Mouse (Mus musculus): Measurements from ENCODE around the gene Mettl26.
A peak's percentile ranks its signal among the peaks of the same experiment; 100 is the strongest.

The Mettl26 gene

DNA sequence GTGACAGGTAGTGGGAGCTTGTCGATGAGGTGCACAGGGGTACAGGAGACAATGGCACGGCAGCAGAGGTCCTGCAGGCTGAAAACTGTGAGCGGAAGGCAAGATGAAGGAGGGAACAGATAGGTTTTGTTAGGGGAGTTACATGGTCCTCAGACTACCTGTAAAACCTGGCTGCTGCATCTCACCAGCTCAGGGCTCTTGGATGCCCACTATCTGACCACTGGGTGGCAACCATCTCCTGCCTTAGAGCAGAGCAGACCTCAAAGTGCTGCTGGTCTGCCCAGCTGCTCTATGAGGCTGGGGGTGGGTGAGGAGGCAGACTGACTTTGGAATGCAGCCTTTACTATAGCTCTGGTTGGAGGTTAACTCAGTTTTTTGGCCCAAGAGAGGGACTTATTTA is 8.9 kb downstream of the Mettl26 start:
- DNase-seq (ENCODE audit: low spot score): no peak

- DNase-seq (ENCODE audit: low spot score): no peak
These were observed 10.8 kb downstream of the Mettl26 start for GRCm38 (mm10) chr17:25885636-25886035.

DNA sequence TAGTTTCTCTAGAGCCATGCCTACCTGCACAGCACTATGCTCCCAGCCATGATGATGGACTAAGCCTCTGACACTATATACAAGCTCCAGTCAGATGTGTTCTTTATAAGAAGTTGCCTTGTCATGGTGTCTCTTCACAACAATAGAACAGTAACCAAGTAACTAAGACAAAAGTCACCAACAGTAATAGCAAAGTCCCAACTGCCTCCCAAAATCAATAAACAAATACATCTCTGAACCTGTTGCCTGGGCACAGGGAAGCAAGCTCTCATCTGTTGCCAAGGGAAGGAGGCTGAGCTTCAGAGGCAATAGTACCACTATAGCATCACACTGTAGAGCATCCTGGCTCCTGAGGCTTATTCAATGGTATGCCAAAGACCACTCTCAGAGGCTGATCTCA is 11.9 kb downstream of the Mettl26 start:
- DNase-seq (ENCODE audit: low spot score): no peak

DNA sequence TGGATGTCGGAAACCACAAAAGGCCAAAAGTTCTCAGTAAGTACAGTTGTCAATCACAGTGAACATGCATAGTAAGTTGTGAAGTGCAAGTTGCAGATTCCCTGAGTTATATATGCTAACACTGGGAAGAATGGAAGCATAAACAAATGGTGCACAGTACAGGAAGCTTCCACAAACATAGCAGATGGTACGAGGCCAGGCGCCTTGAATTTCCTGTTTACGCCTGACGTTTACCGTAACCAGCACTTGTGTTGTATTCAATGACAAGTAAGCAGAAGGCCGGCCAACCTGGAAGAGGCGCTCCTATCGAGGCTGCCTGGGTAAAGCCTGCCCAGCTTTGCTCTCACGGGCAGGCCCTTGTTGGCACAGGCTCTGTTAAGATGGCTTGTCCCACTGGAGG is 12.6 kb downstream of the Mettl26 start:
- DNase-seq (ENCODE audit: low spot score): no peak

DNA sequence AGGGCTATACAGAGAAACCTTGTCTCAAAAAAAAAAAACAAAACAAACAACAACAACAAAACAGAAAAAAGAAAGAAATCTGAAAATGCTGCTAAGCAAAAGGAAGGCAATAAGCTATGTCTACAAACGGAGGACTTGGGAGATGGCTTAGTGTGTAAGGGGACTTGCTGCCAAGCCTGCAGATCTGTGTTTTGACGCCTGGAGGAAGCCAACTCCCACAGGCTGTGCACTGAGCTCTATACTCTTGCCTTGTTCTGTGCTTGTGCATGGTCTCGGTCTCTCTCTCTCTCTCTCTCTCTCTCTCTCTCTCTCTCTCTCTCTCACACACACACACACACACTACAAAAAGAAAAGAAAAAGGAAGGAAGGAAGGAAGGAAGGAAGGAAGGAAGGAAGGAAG is 14.0 kb downstream of the Mettl26 start:
- DNase-seq (ENCODE audit: low spot score): no peak

GRCm38 (mm10) chr17:25893975-25894617 is 19.2 kb downstream of the Mettl26 start:
- no peak for DNase-seq (ENCODE audit: low spot score)

GRCm38 (mm10) chr17:25895415-25895814 is 20.5 kb downstream of the Mettl26 start:
- DNase-seq (ENCODE audit: low spot score): no peak

DNA sequence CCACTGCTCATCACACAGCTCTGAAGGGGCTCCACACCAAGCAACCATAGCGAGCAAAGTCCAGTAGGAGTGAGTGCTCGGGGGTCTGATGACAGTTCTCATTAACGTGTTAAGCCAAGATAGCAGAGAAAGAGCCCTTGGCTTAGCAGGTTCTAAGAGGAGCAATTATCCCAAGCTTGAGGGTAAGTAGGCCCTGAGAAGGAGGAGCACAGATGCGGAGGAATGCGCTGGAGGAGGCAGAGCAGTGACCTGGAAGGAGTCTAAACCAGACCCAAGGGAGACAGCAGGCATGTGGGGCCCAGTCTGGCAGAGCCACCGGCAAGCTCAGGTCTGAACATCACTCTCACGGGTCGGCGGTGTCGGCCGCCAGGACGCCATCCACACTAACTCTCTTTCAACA is 21.0 kb downstream of the Mettl26 start:
- no peak for DNase-seq (ENCODE audit: low spot score)

- DNase-seq (ENCODE audit: low spot score): no peak
These were observed 25.3 kb downstream of the Mettl26 start for GRCm38 (mm10) chr17:25900193-25900592.

DNA sequence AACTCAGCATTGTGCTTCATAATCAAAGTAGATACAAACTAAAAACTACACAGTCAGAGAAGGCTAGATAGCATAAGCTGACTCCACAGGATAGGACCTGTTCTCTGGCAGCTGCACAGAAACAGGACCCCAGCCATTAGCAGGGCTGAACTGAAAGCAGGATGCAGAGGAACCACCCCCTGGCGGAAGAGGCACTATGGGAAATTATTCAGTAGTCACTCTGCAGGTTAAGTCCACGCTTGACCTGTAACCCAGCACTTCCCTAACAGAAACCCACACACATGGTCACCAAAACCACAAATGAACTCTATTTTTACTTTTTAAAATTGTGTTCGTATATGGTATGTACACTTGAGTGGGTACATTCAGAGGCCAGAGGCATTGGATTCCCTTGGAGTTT is 28.2 kb downstream of the Mettl26 start:
- DNase-seq (ENCODE audit: low spot score): no peak

DNA sequence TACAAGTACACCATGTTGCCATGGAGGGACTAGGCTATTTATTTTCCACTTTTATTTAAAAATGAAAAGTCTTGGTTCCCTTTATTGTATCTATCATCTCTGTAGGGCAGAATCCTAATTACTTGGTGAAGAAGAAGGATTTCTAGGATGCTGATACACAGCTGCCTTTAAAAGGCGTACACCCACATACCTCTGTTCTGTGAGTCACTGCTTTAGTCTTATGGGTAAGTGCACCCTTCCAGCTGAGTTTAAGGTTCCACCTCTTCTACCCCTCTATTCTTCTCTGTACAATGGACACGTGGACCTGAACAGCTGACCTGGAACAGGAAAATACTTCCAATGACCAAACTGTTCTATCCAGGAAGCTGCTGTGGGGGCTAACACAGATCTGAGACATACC is 32.8 kb downstream of the Mettl26 start:
- no peak for DNase-seq (ENCODE audit: low spot score)

DNA sequence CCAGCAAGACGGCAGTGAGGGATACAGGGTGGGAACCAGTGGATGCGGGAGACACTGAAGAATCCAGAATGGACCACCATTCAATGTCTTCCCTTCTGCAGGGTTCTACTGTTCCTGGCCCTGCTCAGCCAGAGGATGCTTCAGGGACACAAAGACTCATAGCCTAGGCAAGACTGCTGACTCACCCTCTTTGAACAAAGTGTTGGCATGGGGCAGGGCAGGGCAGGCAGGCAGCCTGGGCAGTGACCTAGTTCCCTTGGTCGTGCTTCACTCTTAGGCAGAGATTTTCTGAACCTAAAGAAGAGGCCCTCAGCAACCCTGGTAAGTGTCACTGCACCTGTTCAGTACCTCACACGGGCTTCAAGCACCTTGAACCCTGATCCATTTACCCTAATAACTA is 36.9 kb downstream of the Mettl26 start:
- no peak for DNase-seq (ENCODE audit: low spot score)

- DNase-seq (ENCODE audit: low spot score): peak; percentile 69
These were observed 38.5 kb downstream of the Mettl26 start for GRCm38 (mm10) chr17:25913186-25913876.

- DNase-seq (ENCODE audit: low spot score): no peak
These were observed 39.0 kb downstream of the Mettl26 start for GRCm38 (mm10) chr17:25913877-25914275.

- no peak for DNase-seq (ENCODE audit: low spot score)
These were observed 39.4 kb downstream of the Mettl26 start for GRCm38 (mm10) chr17:25914295-25914694.

DNA sequence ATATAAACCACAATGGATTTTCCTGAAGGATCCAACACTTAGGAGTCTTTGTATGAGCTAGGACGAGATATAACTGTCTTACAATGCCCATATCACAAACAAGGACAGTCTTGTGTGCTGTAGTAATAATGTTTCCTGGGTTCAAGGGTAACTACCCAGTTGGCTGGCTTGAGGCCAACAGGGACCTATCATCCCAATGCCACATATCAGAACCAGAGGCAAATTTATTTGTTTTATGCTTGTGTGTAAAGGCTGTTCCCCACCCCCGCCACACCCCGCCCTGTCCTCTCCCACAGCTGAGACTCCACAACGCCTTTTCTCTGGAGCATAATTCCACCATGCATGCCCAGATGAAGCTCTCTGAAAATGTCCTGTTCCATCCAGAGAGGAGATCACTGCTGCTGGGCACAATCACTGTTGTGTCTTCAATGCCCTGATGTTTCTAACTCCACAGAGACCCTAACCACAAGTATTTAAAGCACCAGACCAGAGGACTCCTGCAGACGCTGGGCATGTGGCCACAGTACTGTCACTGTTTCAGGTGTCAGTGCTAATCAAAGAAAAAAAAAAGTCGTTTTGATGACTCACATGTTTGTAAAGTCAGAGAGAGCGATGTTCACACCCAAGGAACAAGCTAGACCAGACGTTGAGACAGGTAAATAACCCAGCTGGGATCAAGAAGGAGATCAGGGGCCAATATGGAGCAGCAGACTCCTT is 42.2 kb downstream of the Mettl26 start:
- DNase-seq (ENCODE audit: low spot score): no peak

GRCm38 (mm10) chr17:25918037-25918750 is 43.3 kb downstream of the Mettl26 start:
- DNase-seq (ENCODE audit: low spot score): no peak

DNA sequence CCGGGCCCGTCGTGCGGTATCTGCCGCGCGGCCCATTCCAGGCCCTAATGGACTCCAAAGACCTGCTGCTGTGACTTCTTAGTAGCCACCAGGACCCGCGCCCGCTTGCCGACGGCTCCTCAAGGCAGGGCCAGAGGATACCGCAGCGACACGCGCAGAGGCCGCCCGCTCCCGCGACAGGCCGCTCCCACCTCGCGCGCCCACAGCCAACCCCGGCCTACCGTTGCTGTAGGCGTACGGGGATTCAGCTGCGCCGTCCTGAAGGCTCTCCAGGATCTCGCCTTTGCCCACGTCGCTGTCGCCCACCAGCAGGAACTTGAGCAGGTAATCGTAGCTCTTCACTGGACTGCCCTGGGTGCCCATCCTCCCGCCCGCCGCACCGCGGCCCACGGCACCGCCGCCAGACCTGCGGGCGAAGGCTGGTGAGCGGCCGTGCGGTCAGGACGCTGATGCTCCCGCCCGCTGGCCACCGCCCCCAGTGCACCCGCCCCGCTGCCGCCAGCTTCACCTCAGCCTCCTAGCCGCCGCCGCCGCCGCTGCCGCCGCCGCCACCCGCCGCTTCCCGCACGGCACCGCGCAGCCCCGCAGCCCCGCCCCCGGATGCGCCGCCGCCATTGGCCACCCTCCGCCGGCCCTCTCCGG is 44.4 kb downstream of the Mettl26 start, which contains the start of gene Rab40c:
TSS of gene Rab40c (minus strand) at position 584 of the 642 bp plus-strand sequence.
- DNase-seq (ENCODE audit: low spot score): no peak

- DNase-seq (ENCODE audit: low spot score): peak; percentile 100
These were observed 45.1 kb downstream of the Mettl26 start for GRCm38 (mm10) chr17:25919786-25920642.

DNA sequence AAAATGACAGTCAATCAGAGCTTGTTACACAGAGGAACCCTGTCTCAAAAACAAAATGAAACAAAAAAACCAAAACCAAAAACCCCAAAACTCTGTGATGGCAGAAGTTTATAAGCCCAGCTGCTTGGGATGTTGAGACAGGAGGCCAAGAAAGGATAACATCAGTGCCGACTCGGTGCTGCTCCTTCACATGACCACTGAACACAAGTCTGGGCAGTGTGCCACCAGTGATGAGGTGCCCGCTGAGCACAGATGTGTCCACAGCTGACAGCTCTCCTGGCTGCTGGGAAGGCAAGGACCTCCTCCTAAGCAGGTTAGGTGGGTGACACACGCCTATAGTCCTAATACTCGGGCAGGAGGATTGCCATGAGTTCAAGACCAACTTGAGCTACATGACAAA is 47.2 kb downstream of the Mettl26 start:
- no peak for DNase-seq (ENCODE audit: low spot score)

GRCm38 (mm10) chr17:25925348-25925747 is 50.5 kb downstream of the Mettl26 start:
- peak; percentile 59 for DNase-seq (ENCODE audit: low spot score)
